Mouse (Mus musculus) MEL (cell line): Measurements from ENCODE around the gene Vmn1r205. TPM values are rescaled to one million over a fixed set of nuclear protein-coding genes. Genes with fewer than 3 reads are reported as not detected.

ENCODE experiments used
- polyA plus RNA-seq, 2 experiments: library from polyadenylated mRNA; stranded (reverse) in 1 of 2; unstranded in 1 of 2; fragments of >175 nt in 1 of 2; fragments of >200 nt in 1 of 2; gene quantifications; 2 replicates each; pipeline versions ENCODE4 v1.2.1 to v1.2.4; 2012; ENCODE audit warnings: low replicate concordance in 2 of 2, low read depth in 1 of 2; ENCODE audit not compliant: insufficient read length in 2 of 2, insufficient read depth in 1 of 2, missing spikeins in 1 of 2
- total RNA-seq: library from RNA; depleted of rRNA; stranded (reverse); fragments of 300-350 nt; gene quantifications from 2 replicates; pipeline ENCODE4 v1.2.3, GENCODE M21; 2012; rRNA removed

The Vmn1r205 gene
- total and polyA plus RNA-seq, 3 experiments: not detected

Other genes with a start within 250 kb of the Vmn1r205 start
- not detected in 2 replicates for gene Vmn1r198, start 242.6 kb downstream of the Vmn1r205 start, total RNA-seq
- gene Vmn1r198, start 242.6 kb downstream of the Vmn1r205 start, polyA plus RNA-seq: not detected
- gene Vmn1r199, start 213.2 kb downstream of the Vmn1r205 start, total RNA-seq: not detected in 2 replicates
- not detected for gene Vmn1r199, start 213.2 kb downstream of the Vmn1r205 start, polyA plus RNA-seq
- gene Vmn1r200, start 202.6 kb downstream of the Vmn1r205 start, total RNA-seq: not detected in 2 replicates
- not detected for gene Vmn1r200, start 202.6 kb downstream of the Vmn1r205 start, polyA plus RNA-seq
- gene Vmn1r201, start 121.1 kb downstream of the Vmn1r205 start, total RNA-seq: not detected in 2 replicates
- gene Vmn1r201, start 121.1 kb downstream of the Vmn1r205 start, polyA plus RNA-seq: not detected
- gene Vmn1r202, start 87.6 kb downstream of the Vmn1r205 start, total RNA-seq: not detected in 2 replicates
- gene Vmn1r202, start 87.6 kb downstream of the Vmn1r205 start, polyA plus RNA-seq: not detected
- 0.04 TPM in 1 of 2 replicates, not detected in the other for gene Vmn1r203, start 74.9 kb downstream of the Vmn1r205 start, total RNA-seq
- under 1 TPM in 1 of 2 experiments, not detected in 1; 0.04 TPM for gene Vmn1r203, start 74.9 kb downstream of the Vmn1r205 start, polyA plus RNA-seq
- gene Vmn1r204, start 39.8 kb downstream of the Vmn1r205 start, total RNA-seq: not detected in 2 replicates
- gene Vmn1r204, start 39.8 kb downstream of the Vmn1r205 start, polyA plus RNA-seq: not detected
- not detected in 2 replicates for gene Vmn1r206, start 31.3 kb upstream of the Vmn1r205 start, total RNA-seq
- gene Vmn1r206, start 31.3 kb upstream of the Vmn1r205 start, polyA plus RNA-seq: under 1 TPM in 1 of 2 experiments, not detected in 1; 0.03 TPM
- not detected in 2 replicates for gene Vmn1r207-ps, start 136.6 kb upstream of the Vmn1r205 start, total RNA-seq
- not detected for gene Vmn1r207-ps, start 136.6 kb upstream of the Vmn1r205 start, polyA plus RNA-seq
- not detected in 2 replicates for gene Vmn1r208, start 184.4 kb upstream of the Vmn1r205 start, total RNA-seq
- not detected for gene Vmn1r208, start 184.4 kb upstream of the Vmn1r205 start, polyA plus RNA-seq
- under 0.01 TPM in 1 of 2 replicates, not detected in the other for gene Vmn1r209, start 216.7 kb upstream of the Vmn1r205 start, total RNA-seq
- not detected for gene Vmn1r209, start 216.7 kb upstream of the Vmn1r205 start, polyA plus RNA-seq
- 0.10 and 0.15 TPM in 2 replicates for gene Vmn1r210, start 238.3 kb upstream of the Vmn1r205 start, total RNA-seq
- under 1 TPM in 1 of 2 experiments, not detected in 1; 0.84 TPM for gene Vmn1r210, start 238.3 kb upstream of the Vmn1r205 start, polyA plus RNA-seq